Mouse (Mus musculus): Measurements from ENCODE around the gene Hmgb3. TPM values are rescaled to one million over a fixed set of nuclear protein-coding genes. Genes with fewer than 3 reads are reported as not detected.
"Not testable (repeated sequence)": the region's sequence is repeated elsewhere in the genome, so short reads cannot be mapped to it uniquely, and the experiment has no call there.

Gene Hmgb3
- 10 to 100 TPM; 12.2 to 19.3 TPM for total RNA-seq (2021)
- long read RNA-seq, experiment 1, transcript Hmgb3-202 (5 exons, 1,571 nt), result major isoform, 8 of 13 reads
- long read RNA-seq, experiment 1, partial matches to known transcripts, result 0 of 13 reads
- long read RNA-seq, experiment 1, other reads (novel, unspliced or antisense), result 2 of 13 reads
- long read RNA-seq, experiment 2, transcript Hmgb3-202 (5 exons, 1,571 nt), result major isoform, 9 of 22 reads
- long read RNA-seq, experiment 2, transcript Hmgb3-204 (5 exons, 1,743 nt), result minor isoform, 7 of 22 reads
- long read RNA-seq, experiment 2, partial matches to known transcripts, result 0 of 22 reads
- long read RNA-seq, experiment 2, other reads (novel, unspliced or antisense), result 5 of 22 reads

GRCm38 (mm10) chrX:71555415-71556114, at the start of gene Hmgb3:
Gene Hmgb3 (plus strand): TSS chrX:71555918.
- no peak within 1 kb of the TSS for H3K27ac ChIP-seq
- H3K4me3 ChIP-seq, result peak within 1 kb of the TSS; percentile 58
- DNase-seq (ENCODE audit: low spot score in 2 of 2), result peak; percentile 60 to 68
- no peak for TF ChIP-seq CTCF (conservative IDR thresholded peaks at IDR 0.05)

DNA sequence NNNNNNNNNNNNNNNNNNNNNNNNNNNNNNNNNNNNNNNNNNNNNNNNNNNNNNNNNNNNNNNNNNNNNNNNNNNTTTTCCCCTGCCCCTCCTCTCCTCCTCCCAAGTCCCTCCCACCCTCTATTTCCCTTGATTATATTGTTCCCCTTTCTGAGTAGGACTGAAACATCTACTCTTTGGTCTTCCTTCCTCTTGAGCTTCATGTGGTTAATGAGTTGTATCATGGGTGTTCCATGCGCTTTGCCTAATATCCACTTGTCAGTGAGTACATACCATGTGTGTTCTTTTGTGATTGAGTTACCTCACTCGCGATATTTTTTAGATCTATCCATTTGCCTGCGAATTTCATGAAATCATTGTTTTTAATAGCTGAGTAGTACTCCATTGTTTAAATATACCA, 49.1 kb upstream of the Hmgb3 start:
- DNase-seq (ENCODE audit: low spot score in 2 of 2); H3K4me3 ChIP-seq: not testable (repeated sequence)

GRCm38 (mm10) chrX:71519252-71519651, 36.5 kb upstream of the Hmgb3 start:
- no peak for DNase-seq (ENCODE audit: low spot score in 2 of 2)
- TF ChIP-seq CTCF (conservative IDR thresholded peaks at IDR 0.05), result no peak
- Histone ChIP-seq H3K4me3 (no peak overlapping the region), H3K27ac (no peak overlapping the region)

More for the DNA sequence above, 49.1 kb upstream of the Hmgb3 start:
- H3K27ac ChIP-seq, result not testable (repeated sequence)

DNA sequence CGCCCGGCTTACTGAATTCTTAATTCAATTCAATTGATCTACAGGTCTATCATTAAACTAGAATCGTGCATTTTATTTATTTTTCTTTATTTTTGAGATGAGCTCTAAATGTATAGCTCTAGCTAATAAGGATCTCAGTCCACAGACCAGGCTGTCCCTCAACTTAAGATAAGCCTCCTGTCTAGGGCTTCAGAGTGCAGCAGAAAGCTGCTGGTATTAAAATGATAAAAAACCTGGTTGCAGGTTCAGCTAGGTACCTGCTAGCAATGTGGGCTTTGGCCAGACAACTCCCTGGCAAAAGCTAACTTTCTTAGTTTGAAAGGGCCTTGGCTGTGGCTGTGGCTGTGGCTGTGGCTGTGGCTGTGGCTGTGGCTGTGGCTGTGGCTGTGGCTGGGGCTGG, 32.8 kb upstream of the Hmgb3 start:
- TF ChIP-seq CTCF (conservative IDR thresholded peaks at IDR 0.05), result no peak
- Histone ChIP-seq H3K27ac (no peak overlapping the region), H3K4me3 (no peak overlapping the region)
- DNase-seq (ENCODE audit: low spot score in 2 of 2), result no peak

GRCm38 (mm10) chrX:71524310-71524709, 31.4 kb upstream of the Hmgb3 start:
- TF ChIP-seq CTCF (conservative IDR thresholded peaks at IDR 0.05), result no peak
- no peak for DNase-seq (ENCODE audit: low spot score in 2 of 2)
- Histone ChIP-seq H3K4me3 (no peak overlapping the region), H3K27ac (no peak overlapping the region)

DNA sequence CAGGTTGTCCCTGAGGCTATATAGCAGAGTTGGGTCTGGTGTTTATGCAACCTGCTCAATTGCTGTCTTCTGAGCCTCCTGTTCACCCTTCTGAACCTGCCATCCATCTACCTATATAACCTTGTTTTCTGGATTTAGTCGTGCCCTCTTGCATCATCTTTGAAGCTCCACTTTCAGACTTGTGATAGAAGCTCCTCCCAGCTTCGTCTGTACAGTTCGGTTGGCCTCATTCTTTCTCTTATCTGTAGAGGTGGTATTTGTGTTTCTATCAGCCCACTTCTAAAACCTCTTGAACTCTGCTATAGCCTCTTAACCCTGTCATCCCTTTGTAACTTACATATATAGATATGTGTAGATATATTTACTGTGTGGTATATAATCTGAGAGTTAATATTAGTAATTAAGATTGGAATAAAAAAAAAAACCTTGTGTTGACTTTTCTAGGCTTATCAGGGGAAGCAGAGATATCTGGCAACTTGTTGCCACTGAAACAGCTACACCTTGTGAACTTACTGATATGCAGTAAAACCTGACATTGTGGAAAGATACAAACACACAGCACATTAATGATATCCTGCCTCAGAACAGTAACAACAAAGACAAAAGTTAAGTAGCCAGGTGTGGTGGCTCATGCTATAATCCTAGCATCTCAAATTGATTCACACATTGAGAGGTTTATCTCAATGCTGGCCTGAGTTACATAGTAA, 30.0 kb upstream of the Hmgb3 start:
- no peak for DNase-seq (ENCODE audit: low spot score in 2 of 2)
- H3K27ac ChIP-seq, result no peak overlapping the region
- no peak for TF ChIP-seq CTCF (conservative IDR thresholded peaks at IDR 0.05)
- no peak overlapping the region for H3K4me3 ChIP-seq

- TF ChIP-seq CTCF (conservative IDR thresholded peaks at IDR 0.05), result no peak
- no peak overlapping the region for H3K4me3 ChIP-seq
- no peak for DNase-seq (ENCODE audit: low spot score in 2 of 2)
- H3K27ac ChIP-seq, result no peak overlapping the region
Measured at GRCm38 (mm10) chrX:71527461-71527860, 28.3 kb upstream of the Hmgb3 start.

DNA sequence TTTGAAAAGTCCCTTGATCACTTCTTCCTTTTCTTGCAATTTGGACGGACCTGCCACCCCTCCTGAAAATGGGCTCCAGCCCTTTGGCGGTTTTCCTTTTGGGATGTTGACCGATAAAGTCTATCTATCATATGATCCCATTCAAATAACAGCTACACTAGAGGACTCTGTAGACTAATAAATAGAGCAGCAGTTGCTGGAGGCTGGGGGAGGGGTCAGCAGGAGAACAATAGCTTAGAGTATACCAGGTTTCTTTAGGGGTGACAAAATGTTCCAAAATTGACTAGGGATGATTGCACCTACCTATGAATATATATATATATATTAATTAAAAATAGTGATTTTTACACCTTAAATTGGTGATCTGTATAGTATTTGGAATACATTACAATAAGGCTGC, 27.6 kb upstream of the Hmgb3 start:
- Histone ChIP-seq H3K27ac (no peak overlapping the region), H3K4me3 (no peak overlapping the region)
- TF ChIP-seq CTCF (conservative IDR thresholded peaks at IDR 0.05), result no peak
- no peak for DNase-seq (ENCODE audit: low spot score in 2 of 2)

- Histone ChIP-seq H3K27ac (no peak overlapping the region), H3K4me3 (no peak overlapping the region)
- DNase-seq (ENCODE audit: low spot score in 2 of 2), result peak in 1 of 2 experiments; percentile 23
Measured at GRCm38 (mm10) chrX:71528646-71529045, 27.1 kb upstream of the Hmgb3 start.

DNA sequence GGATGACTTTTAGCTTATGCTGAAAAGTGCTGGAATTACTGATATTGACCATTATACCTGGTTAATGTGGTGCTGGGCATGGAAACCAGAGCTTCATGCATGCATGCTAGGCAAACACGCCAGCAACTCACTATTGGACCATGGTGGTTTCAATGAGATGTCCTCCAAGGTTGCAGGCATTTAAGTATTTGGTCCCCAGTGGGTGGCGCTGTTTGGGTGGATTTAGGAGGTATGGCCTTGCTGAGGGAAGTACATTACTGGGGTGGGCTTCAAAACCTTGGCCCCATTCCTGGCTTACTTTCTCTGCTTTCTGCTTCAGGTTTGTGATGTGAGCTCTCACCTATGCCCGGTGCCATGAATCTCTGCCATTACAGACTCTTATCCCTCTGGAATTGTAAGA, 23.1 kb upstream of the Hmgb3 start:
- DNase-seq (ENCODE audit: low spot score in 2 of 2), result no peak
- no peak overlapping the region for H3K27ac ChIP-seq
- TF ChIP-seq CTCF (conservative IDR thresholded peaks at IDR 0.05), result peak; percentile 21; the same call in 1 of the 2 replicates
- H3K4me3 ChIP-seq, result no peak overlapping the region

More at GRCm38 (mm10) chrX:71528646-71529045, 27.1 kb upstream of the Hmgb3 start:
- TF ChIP-seq CTCF (conservative IDR thresholded peaks at IDR 0.05), result no peak

- DNase-seq (ENCODE audit: low spot score in 2 of 2), result no peak
- TF ChIP-seq CTCF (conservative IDR thresholded peaks at IDR 0.05), result peak; percentile 63
- H3K27ac ChIP-seq, result no peak overlapping the region
- no peak overlapping the region for H3K4me3 ChIP-seq
Measured at GRCm38 (mm10) chrX:71534102-71534501, 21.6 kb upstream of the Hmgb3 start.

DNA sequence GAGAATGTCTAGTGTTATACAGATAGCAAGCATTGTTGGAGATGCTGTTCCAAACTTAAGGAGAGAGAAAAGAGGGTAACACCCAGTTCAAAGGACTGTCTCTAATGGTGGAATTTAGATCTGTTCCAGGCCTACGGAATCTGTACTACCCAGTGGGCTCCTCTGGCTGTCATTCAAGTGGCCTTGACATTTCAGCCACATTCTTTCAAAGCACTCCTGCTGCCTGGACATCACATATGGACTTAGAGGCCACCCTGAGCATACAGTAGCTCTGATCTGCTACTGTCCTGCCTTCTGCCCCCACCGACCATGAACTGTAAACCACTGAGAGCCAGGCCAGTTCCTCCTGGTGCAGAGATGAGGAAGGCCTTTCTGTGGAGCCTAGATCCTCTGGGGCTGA, 17.9 kb upstream of the Hmgb3 start:
- H3K27ac ChIP-seq, result no peak overlapping the region
- no peak for TF ChIP-seq CTCF (conservative IDR thresholded peaks at IDR 0.05)
- DNase-seq (ENCODE audit: low spot score in 2 of 2), result no peak
- no peak overlapping the region for H3K4me3 ChIP-seq

- no peak for DNase-seq (ENCODE audit: low spot score in 2 of 2)
- Histone ChIP-seq H3K4me3 (no peak overlapping the region), H3K27ac (no peak overlapping the region)
- TF ChIP-seq CTCF (conservative IDR thresholded peaks at IDR 0.05), result no peak
Measured at GRCm38 (mm10) chrX:71540821-71541510, 14.8 kb upstream of the Hmgb3 start.

Measured in layer of hippocampus, adult 2 months (tissue).